Mouse (Mus musculus) lung, embryonic 16.5 days (tissue): ENCODE measurements around the gene Pgm2l1. TPM values are rescaled to one million over a fixed set of nuclear protein-coding genes. Genes with fewer than 3 reads are reported as not detected.

ENCODE experiments used
- ATAC-seq: fragments of 200-750 bp; cut with Nextera tagmentation; 2 replicates; pipeline ENCODE4 v1.8.0; 2017; ENCODE audit warnings: low read depth, mild to moderate bottlenecking, moderate library complexity
- H3K27ac ChIP-seq: fragments of 300-500 bp; sonication (generic); 2 replicates; pipeline ENCODE4 v1.5.1; 2014; ENCODE audit warnings: mild to moderate bottlenecking, control low read depth, low read length
- H3K27me3 ChIP-seq: fragments of 300-500 bp; sonication (generic); 2 replicates; pipeline ENCODE4 v1.6.1; 2014; ENCODE audit warnings: low read depth, low read length, mixed read lengths; ENCODE audit not compliant: control insufficient read depth, insufficient read depth
- H3K36me3 ChIP-seq: fragments of 300-500 bp; sonication (generic); 2 replicates; pipeline ENCODE4 v1.6.1; 2014; ENCODE audit warnings: low read length; ENCODE audit not compliant: control insufficient read depth, insufficient read depth
- H3K4me1 ChIP-seq: fragments of 300-500 bp; sonication (generic); replicated peaks from 2 replicates; pipeline ENCODE4 v1.6.1; 2014; ENCODE audit warnings: low read length, mixed read lengths; ENCODE audit not compliant: control insufficient read depth, insufficient read depth
- H3K4me2 ChIP-seq: fragments of 300-500 bp; sonication (generic); 2 replicates; pipeline ENCODE4 v1.6.1; 2014; ENCODE audit warnings: low read depth, low read length, control low read depth
- H3K4me3 ChIP-seq: fragments of 300-500 bp; sonication (generic); 2 replicates; pipeline ENCODE4 v1.5.1; 2014; ENCODE audit warnings: mild to moderate bottlenecking, low read length, control low read depth
- H3K9ac ChIP-seq: fragments of 300-500 bp; sonication (generic); 2 replicates; pipeline ENCODE4 v1.6.1; 2014; ENCODE audit warnings: low read length, control low read depth
- H3K9me3 ChIP-seq: fragments of 300-500 bp; sonication (generic); 2 replicates; pipeline ENCODE4 v1.6.1; 2016; ENCODE audit warnings: low read length; ENCODE audit not compliant: control insufficient read depth
- WGBS: fragments of 180-500 bp; shearing (Covaris S2); extraction: QIAGEN DNeasy Blood & Tissue Kit; methylation state at CpG from one replicate; pipeline ENCODE4 v1.1.7; 2014; 5-methylcytosine and 5-hydroxymethylcytosine counted together
- polyA plus RNA-seq: library from polyadenylated mRNA; unstranded; fragments of >200 nt; fragmentation: Nextera tagmentation; extraction: Ambion mirVana; gene quantifications from 2 replicates; pipeline ENCODE4 v1.2.1, GENCODE M21; 2015

Gene Pgm2l1
- polyA plus RNA-seq, result 2.0 and 2.3 TPM in 2 replicates

DNA sequence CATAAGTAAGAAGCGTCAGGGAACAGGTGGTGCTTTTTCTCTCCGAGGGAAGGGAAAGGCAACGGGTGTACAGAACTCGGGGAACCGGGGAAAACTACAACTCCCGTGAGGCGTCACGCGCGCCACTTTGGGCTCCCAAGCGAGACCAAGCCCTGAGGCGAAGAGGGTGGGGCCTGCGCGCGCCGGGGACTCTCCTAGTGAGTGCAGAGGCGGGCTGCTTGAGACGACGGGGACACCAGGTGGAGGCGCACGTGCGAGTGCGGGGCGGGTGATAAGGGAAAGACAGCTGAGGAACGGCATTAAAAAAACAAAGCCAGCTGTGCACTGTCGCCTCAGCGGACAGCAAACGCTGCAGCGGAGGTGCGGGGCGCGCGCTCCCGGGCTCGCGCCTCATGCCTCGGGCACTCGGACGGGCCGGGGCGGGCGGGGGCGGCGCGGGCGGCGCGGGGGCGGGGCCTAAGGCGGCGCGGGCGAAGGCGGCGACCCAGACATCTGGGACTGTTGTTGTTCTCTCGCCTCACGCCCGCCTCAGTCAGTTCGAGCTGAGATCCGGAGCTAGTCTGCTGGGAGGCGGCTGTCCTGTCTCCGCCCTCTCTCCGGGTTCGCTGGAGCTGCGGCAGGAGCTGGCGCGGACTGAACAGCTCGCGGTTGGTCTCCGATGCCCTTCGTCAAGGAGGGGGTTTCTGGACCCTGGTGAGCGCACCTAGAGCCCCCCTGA, at the start of gene Pgm2l1:
Gene Pgm2l1 (plus strand): TSS at position 237 of the 718 bp plus-strand sequence.
- under 1% methylated on average over 53 of the region's 72 CpGs for WGBS
- peaks cover 8% of the 10 kb centered on the region for H3K4me1 ChIP-seq
- peak within 1 kb of the TSS; percentile 86 for H3K27ac ChIP-seq
- peak within 1 kb of the TSS; percentile 100 for H3K4me2 ChIP-seq
- no peaks in the 10 kb centered on the region for H3K27me3 ChIP-seq
- peak; percentile 99 for ATAC-seq
- no peaks in the 10 kb centered on the region for H3K9me3 ChIP-seq
- peak within 1 kb of the TSS; percentile 86 for H3K4me3 ChIP-seq
- H3K9ac ChIP-seq, result peak within 1 kb of the TSS; percentile 81
- no peaks in the 10 kb centered on the region for H3K36me3 ChIP-seq

DNA sequence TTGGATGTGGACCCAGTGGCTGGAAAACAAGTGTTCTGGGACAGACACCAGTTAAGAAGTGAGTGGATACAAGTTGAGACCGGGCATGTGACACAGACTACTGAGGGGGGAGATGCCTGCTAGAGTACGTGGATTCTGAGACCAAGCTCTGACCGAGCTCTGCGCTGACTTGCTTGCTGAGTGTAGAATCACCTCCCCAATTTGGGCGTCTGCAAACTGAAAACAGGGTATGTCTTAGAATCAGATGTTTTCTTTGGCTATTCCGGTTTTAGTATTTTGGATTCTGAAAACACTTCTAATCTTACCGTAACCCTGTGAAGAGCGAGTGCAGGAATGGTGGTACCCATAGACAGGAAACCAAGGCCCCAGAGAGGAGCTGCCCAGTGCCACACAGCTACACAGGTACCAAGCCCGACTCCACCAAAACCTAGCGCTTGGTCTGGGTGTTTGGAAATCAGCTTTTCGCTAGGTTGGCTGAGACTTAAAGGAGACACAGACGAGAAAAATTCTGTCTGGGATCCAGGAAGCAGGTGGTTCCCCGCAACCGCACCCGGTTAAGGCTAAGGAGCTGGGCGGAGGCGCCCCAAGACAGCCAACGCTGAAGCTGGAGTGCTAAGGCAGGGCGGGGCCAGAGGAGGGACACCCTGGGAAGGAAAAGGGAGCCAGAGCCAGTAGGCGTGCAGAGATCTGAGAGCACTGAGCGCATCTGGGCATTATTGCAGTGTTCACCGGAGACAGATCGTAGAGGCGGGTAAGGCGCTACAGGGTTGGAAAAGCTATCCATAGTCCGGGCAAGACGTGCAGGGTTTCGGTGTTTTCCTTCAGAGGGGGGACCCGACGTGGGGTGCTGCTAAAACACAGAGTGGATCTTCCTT, 48.9 kb upstream of the Pgm2l1 start:
- Histone ChIP-seq H3K36me3 (no peaks in the 10 kb centered on the region), H3K4me3 (peak overlapping the region; percentile 50), H3K4me2 (peak overlapping the region; percentile 79), H3K27me3 (peaks cover 2% of the 10 kb centered on the region; the same call in 1 of the 2 replicates), H3K9me3 (no peaks in the 10 kb centered on the region), H3K9ac (peak overlapping the region; percentile 52), H3K27ac (no peak overlapping the region), H3K4me1 (peaks cover 10% of the 10 kb centered on the region)
- peak; percentile 91 for ATAC-seq
- 8% methylated on average over 30 of the region's 30 CpGs for WGBS

DNA sequence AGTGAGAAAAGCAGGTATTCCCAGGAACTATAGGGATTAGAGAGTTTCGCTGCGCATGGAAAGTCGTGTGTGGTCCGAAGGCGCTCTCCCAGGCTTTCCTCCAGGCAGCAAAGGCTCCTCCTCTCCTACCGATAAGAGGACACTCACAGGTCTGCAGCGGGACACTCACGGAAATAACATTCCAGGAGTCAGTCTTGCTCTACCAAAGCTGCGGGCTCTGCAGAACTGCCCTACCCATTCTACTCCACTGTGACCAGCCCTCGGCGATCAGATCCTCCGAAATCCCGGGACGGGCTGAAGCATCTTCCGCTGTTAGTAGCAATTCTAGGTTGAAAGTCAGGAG, 48.3 kb upstream of the Pgm2l1 start:
- Histone ChIP-seq H3K9ac (peak overlapping the region; percentile 52), H3K27ac (no peak overlapping the region), H3K4me1 (peaks cover 10% of the 10 kb centered on the region), H3K4me3 (peak overlapping the region; percentile 50), H3K4me2 (peak overlapping the region; percentile 79), H3K36me3 (no peaks in the 10 kb centered on the region), H3K27me3 (peaks cover 2% of the 10 kb centered on the region; the same call in 1 of the 2 replicates), H3K9me3 (no peaks in the 10 kb centered on the region)
- peak; percentile 70 for ATAC-seq
- WGBS, result under 1% methylated on average over 15 of the region's 15 CpGs

DNA sequence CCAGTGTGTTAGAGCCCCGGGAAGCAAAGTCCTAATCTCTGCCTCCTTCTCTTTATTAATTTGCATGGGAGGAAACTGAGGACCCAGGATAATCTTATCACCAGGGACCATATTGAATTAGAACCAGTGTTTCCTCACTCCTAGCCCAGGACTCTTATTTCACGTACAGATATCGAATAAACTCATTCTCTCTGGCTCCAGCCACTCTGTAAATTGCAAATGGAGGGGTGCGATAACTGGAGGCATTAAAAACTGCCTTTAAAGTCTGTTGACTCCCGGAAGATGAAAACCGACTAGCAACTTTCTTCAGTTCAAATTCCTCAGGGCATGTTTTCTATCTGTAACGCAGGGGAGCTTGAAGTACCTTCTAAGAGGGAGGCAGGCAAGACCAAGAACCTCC, 47.8 kb upstream of the Pgm2l1 start:
- peaks cover 2% of the 10 kb centered on the region; the same call in 1 of the 2 replicates for H3K27me3 ChIP-seq
- peak overlapping the region; percentile 79 for H3K4me2 ChIP-seq
- no peak for ATAC-seq
- peaks cover 10% of the 10 kb centered on the region for H3K4me1 ChIP-seq
- 46% methylated on average over 7 of the region's 7 CpGs for WGBS
- no peak overlapping the region for H3K27ac ChIP-seq
- no peaks in the 10 kb centered on the region for H3K9me3 ChIP-seq
- no peaks in the 10 kb centered on the region for H3K36me3 ChIP-seq
- H3K9ac ChIP-seq, result no peak overlapping the region
- H3K4me3 ChIP-seq, result peak overlapping the region; percentile 50; the same call in 1 of the 2 replicates

DNA sequence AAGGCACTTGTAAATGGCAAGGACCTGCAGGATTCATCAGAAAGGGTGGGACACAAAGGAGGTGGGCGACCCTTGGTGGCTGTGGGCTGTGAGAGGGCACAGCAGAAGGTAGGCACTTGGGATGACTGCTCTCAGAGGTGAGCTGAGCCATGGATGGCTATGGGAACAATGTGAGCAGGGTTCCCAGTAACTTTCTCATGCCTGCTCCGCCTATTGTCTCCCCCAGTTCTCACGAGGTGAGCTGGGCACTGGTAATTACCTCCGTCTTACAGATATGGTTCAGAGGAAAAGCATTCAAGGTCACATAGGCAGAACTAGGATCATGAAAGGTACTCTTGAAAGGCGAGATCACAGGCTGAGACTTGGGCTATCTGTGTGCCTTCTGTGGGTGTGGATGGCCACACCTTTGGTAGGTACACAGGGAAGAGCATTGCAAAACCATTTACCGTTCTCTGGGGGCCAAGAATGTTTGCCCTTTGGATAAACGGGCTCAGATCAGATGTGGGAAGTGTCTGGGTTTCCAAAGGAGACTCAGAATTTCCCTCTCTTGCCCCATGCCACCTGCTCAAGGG, 47.3 kb upstream of the Pgm2l1 start:
- Histone ChIP-seq H3K9me3 (no peaks in the 10 kb centered on the region), H3K36me3 (no peaks in the 10 kb centered on the region), H3K27me3 (peaks cover 2% of the 10 kb centered on the region; the same call in 1 of the 2 replicates), H3K4me1 (peaks cover 10% of the 10 kb centered on the region), H3K27ac (no peak overlapping the region), H3K4me2 (no peak overlapping the region), H3K9ac (no peak overlapping the region), H3K4me3 (no peak overlapping the region)
- WGBS, result 62% methylated on average over 7 of the region's 7 CpGs
- ATAC-seq, result no peak

DNA sequence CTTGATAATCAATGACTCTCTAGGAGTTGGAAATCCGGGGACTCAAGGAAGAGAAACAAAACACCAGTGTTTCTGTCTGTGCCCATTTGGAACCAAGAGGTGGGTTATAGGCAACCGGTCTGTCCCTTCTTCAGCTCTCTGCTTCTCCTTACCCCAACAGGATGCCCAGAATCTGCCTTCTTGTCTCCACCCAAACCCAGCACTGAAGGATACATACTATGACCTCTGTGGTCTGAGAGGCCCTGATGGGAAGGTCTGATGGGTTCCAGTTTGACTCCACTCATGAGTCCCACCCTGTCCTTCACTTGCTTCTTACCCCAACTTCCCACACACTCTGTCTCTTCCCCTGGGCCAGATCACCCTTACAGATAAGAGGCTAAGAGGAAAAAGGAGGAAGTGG, 46.0 kb upstream of the Pgm2l1 start:
- Histone ChIP-seq H3K27me3 (peaks cover 2% of the 10 kb centered on the region; the same call in 1 of the 2 replicates), H3K36me3 (no peaks in the 10 kb centered on the region), H3K4me3 (no peak overlapping the region), H3K9me3 (no peaks in the 10 kb centered on the region), H3K4me1 (peaks cover 10% of the 10 kb centered on the region), H3K4me2 (no peak overlapping the region), H3K9ac (no peak overlapping the region), H3K27ac (no peak overlapping the region)
- WGBS, result 80% methylated on average over 2 of the region's 2 CpGs
- ATAC-seq, result no peak

DNA sequence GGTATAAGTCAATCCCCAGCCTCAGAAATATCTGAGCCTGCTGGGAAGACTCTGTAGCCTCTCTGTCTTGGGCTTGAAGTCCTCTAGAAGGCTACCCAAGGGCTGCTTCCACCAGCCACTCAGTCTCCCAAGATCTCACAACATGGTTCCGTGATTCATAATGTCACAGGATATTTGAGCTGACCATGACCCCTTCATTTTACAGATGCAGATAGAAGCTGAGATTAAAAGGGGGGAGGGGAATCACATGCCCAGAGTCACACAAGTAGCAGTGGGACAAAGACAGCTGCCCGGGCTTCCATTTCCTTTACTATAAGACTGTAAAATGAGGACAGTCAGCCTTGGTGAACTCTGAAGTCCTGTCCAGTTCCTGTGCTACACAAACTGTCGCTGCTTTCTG, 45.6 kb upstream of the Pgm2l1 start:
- Histone ChIP-seq H3K4me3 (no peak overlapping the region), H3K9me3 (no peaks in the 10 kb centered on the region), H3K4me2 (no peak overlapping the region), H3K4me1 (peaks cover 10% of the 10 kb centered on the region), H3K27me3 (peaks cover 2% of the 10 kb centered on the region; the same call in 1 of the 2 replicates), H3K9ac (no peak overlapping the region), H3K36me3 (no peaks in the 10 kb centered on the region), H3K27ac (no peak overlapping the region)
- no peak for ATAC-seq
- 72% methylated on average over 3 of the region's 3 CpGs for WGBS

DNA sequence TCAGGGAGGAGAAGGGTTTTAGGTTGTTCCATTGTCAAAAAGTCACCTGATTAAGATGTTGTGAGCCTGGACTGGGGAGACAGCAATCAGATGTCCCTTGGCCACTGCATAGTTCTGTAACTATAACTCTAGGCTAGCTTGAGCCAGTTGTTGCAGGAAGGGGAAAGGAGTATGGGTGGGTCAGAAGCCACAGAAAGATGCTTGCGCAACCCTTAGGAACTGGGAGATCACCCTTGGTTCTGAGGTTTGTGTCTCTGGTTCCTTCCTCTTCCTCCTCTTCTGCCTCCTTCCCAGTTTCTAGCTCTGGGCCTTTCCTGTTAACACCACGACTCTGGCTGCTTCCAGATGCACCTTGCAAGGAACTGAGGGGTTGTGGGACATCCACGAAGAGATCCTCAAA, 44.8 kb upstream of the Pgm2l1 start:
- no peak for ATAC-seq
- no peak overlapping the region for H3K4me2 ChIP-seq
- no peak overlapping the region for H3K4me3 ChIP-seq
- no peak overlapping the region for H3K27ac ChIP-seq
- H3K9ac ChIP-seq, result no peak overlapping the region
- H3K4me1 ChIP-seq, result peaks cover 10% of the 10 kb centered on the region
- H3K36me3 ChIP-seq, result no peaks in the 10 kb centered on the region
- WGBS, result 77% methylated on average over 3 of the region's 3 CpGs
- H3K27me3 ChIP-seq, result peaks cover 2% of the 10 kb centered on the region; the same call in 1 of the 2 replicates
- H3K9me3 ChIP-seq, result no peaks in the 10 kb centered on the region

DNA sequence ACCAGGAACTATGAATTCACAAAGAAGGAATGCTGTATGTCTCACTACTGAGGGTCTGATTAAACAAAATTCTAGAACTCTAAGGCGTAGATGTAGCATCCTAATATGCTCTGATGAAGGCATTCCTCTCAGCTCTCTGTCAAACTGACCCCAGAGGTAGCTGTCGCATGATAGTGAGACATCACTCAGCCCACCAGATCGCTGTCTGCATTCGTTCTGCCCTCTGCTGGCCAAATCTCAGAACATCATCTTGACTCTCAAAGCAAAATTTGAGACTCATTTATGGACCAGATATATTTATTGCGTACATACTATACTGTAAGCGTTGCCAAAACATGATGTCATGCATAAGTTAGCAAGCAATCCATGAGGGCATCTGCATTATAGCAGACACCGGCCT, 39.6 kb upstream of the Pgm2l1 start:
- no peak; the same call in 1 of the 2 replicates for ATAC-seq

More for the DNA sequence above, 39.6 kb upstream of the Pgm2l1 start:
- H3K27me3 ChIP-seq, result no peaks in the 10 kb centered on the region
- H3K9me3 ChIP-seq, result no peaks in the 10 kb centered on the region
- H3K27ac ChIP-seq, result no peak overlapping the region
- H3K4me2 ChIP-seq, result no peak overlapping the region
- H3K4me1 ChIP-seq, result no peaks in the 10 kb centered on the region
- no peak overlapping the region for H3K4me3 ChIP-seq
- 14% methylated on average over 7 of the region's 7 CpGs for WGBS
- H3K36me3 ChIP-seq, result no peaks in the 10 kb centered on the region
- H3K9ac ChIP-seq, result no peak overlapping the region
